Mouse (Mus musculus) spleen, postnatal 0 days (tissue): ENCODE measurements around the gene Slc1a4. TPM values are rescaled to one million over a fixed set of nuclear protein-coding genes. Genes with fewer than 3 reads are reported as not detected.

Experiments
- polyA plus RNA-seq: library from polyadenylated mRNA; unstranded; fragments of >200 nt; fragmentation: Nextera tagmentation; extraction: Ambion mirVana; gene quantifications from 2 replicates; pipeline ENCODE4 v1.2.1, GENCODE M21; 2015

The Slc1a4 gene
- 2.3 and 3.0 TPM in 2 replicates for polyA plus RNA-seq

GRCm38 (mm10) chr11:20332561-20333514 lies at the start of gene Slc1a4:
TSS of gene Slc1a4 (minus strand) at chr11:20332713.

Other genes with a start within 250 kb of the Slc1a4 start
- 93.0 and 108 TPM in 2 replicates for gene Actr2, start 219.8 kb downstream of the Slc1a4 start, polyA plus RNA-seq
- 109 and 117 TPM in 2 replicates for gene Rab1a, start 131.3 kb downstream of the Slc1a4 start, polyA plus RNA-seq
- 7.9 and 9.9 TPM in 2 replicates for gene Cep68, start 83.3 kb downstream of the Slc1a4 start, polyA plus RNA-seq
- 35.4 and 40.0 TPM in 2 replicates for gene Sertad2, start 210.5 kb upstream of the Slc1a4 start, polyA plus RNA-seq